Mouse (Mus musculus) embryonic facial prominence, embryonic 12.5 days (tissue): ENCODE results near the gene Cyp1a2. TPM values are rescaled to one million over a fixed set of nuclear protein-coding genes. Genes with fewer than 3 reads are reported as not detected.
"Not testable (repeated sequence)": the region's sequence is repeated elsewhere in the genome, so short reads cannot be mapped to it uniquely, and the experiment has no call there.

ENCODE experiments used
- ATAC-seq: fragments of 200-750 bp; cut with Nextera tagmentation; 2 replicates; pipeline ENCODE4 v1.8.0; 2017; ENCODE audit not compliant: insufficient number of reproducible peaks, insufficient read depth, low FRiP score, low TSS enrichment
- H3K27ac ChIP-seq: fragments of 300-500 bp; sonication (generic); 2 replicates; pipeline ENCODE4 v1.5.1; 2016; ENCODE audit warnings: mild to moderate bottlenecking
- H3K27me3 ChIP-seq: fragments of 300-500 bp; sonication (generic); 2 replicates; pipeline ENCODE4 v1.6.1; 2016; ENCODE audit warnings: mild to moderate bottlenecking, moderate library complexity
- H3K36me3 ChIP-seq: fragments of 300-500 bp; sonication (generic); 2 replicates; pipeline ENCODE4 v1.6.1; 2016; ENCODE audit warnings: mild to moderate bottlenecking
- H3K4me1 ChIP-seq: fragments of 300-500 bp; sonication (generic); 2 replicates; pipeline ENCODE4 v1.6.1; 2016
- H3K4me2 ChIP-seq: fragments of 300-500 bp; sonication (generic); replicated peaks from 2 replicates; pipeline ENCODE4 v1.6.1; 2016; ENCODE audit warnings: mild to moderate bottlenecking, moderate library complexity
- H3K4me3 ChIP-seq: fragments of 300-500 bp; sonication (generic); 2 replicates; pipeline ENCODE4 v1.5.1; 2016; ENCODE audit warnings: mild to moderate bottlenecking
- H3K9ac ChIP-seq: fragments of 300-500 bp; sonication (generic); 2 replicates; pipeline ENCODE4 v1.6.1; 2016; ENCODE audit warnings: mild to moderate bottlenecking, moderate library complexity
- H3K9me3 ChIP-seq: fragments of 300-500 bp; sonication (generic); 2 replicates; pipeline ENCODE4 v1.6.1; 2016; ENCODE audit warnings: mild to moderate bottlenecking, moderate library complexity
- WGBS: fragments of 180-500 bp; shearing (Covaris S2); methylation state at CpG from one replicate; pipeline ENCODE4 v1.1.7; 2016; 5-methylcytosine and 5-hydroxymethylcytosine counted together
- polyA plus RNA-seq: library from polyadenylated mRNA; unstranded; fragments of >200 nt; fragmentation: Nextera tagmentation; extraction: Ambion mirVana; gene quantifications from 2 replicates; pipeline ENCODE4 v1.2.1, GENCODE M21; 2016

Gene Cyp1a2
- polyA plus RNA-seq: not detected in 2 replicates

GRCm38 (mm10) chr9:57683520-57683919, at the start of gene Cyp1a2:
Gene Cyp1a2, minus strand, starts transcription at chr9:57683703.
- H3K27me3 ChIP-seq: no peaks in the 10 kb centered on the region
- WGBS: 71% methylated on average over 5 of the region's 5 CpGs
- no peaks in the 10 kb centered on the region for H3K4me1 ChIP-seq
- no peaks in the 10 kb centered on the region for H3K36me3 ChIP-seq
- H3K9ac ChIP-seq: no peak within 1 kb of the TSS
- no peak for ATAC-seq
- H3K4me2 ChIP-seq: no peak within 1 kb of the TSS
- H3K27ac ChIP-seq: no peak within 1 kb of the TSS
- H3K4me3 ChIP-seq: no peak within 1 kb of the TSS
- H3K9me3 ChIP-seq: no peaks in the 10 kb centered on the region

DNA sequence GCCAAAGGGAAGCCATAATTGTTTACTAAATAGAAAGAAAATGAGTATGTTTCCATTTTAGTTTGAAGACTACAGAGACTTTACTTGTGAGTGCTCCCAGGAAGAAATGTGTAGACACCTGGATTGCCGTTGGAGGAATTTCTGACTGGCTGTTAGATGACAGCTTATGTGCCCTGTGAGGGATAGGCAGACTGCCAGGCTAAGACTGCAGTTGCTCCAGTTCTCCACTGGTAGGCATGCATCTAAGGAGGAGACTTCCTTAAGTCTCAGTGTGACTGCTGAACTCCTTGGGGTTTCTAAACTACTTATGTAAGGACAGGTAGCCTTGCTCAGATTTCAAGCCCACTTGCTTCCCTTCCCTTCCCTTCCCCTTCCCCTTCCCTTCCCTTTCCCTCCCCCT, 44.8 kb upstream of the Cyp1a2 start:
- Histone ChIP-seq H3K4me3 (no peak overlapping the region), H3K4me1 (no peaks in the 10 kb centered on the region), H3K4me2 (no peak overlapping the region), H3K27me3 (no peaks in the 10 kb centered on the region), H3K27ac (no peak overlapping the region), H3K36me3 (peaks cover 57% of the 10 kb centered on the region), H3K9ac (no peak overlapping the region), H3K9me3 (no peaks in the 10 kb centered on the region)
- ATAC-seq: no peak
- WGBS: 93% methylated on average over 1 of the region's 1 CpGs

DNA sequence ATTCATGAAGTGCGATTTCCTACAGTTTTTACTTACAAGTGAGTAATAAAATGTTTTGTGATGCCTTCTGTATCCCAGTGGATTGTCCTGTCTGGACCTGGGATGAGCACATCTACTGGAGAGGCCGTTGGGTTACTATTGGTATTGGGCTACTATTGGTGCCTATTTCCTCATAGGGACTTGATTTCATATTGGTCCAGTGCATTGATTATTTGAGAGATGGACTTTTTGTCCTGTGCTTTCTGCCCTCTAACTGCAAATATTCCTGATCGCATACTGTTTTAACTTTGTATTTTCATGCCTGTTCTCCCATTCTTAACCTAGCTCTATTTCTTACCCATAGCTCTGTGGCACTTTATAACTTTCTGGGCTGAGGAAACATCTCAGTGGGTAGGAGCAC, 41.2 kb upstream of the Cyp1a2 start:
- no peak for ATAC-seq
- H3K36me3 ChIP-seq: peaks cover 56% of the 10 kb centered on the region
- WGBS: 92% methylated on average over 3 of the region's 3 CpGs

GRCm38 (mm10) chr9:57723796-57724195, 40.3 kb upstream of the Cyp1a2 start:
- no peak overlapping the region for H3K4me3 ChIP-seq
- H3K27me3 ChIP-seq: no peaks in the 10 kb centered on the region
- no peak for ATAC-seq
- H3K4me2 ChIP-seq: no peak overlapping the region
- H3K9me3 ChIP-seq: no peaks in the 10 kb centered on the region
- no peak overlapping the region for H3K9ac ChIP-seq
- H3K27ac ChIP-seq: no peak overlapping the region
- H3K4me1 ChIP-seq: no peaks in the 10 kb centered on the region
- 81% methylated on average over 5 of the region's 5 CpGs for WGBS
- H3K36me3 ChIP-seq: peaks cover 53% of the 10 kb centered on the region

More for the DNA sequence above, 41.2 kb upstream of the Cyp1a2 start:
- Histone ChIP-seq H3K27me3 (no peaks in the 10 kb centered on the region), H3K27ac (no peak overlapping the region), H3K4me3 (no peak overlapping the region), H3K9me3 (no peaks in the 10 kb centered on the region), H3K4me2 (no peak overlapping the region), H3K4me1 (no peaks in the 10 kb centered on the region), H3K9ac (no peak overlapping the region)

DNA sequence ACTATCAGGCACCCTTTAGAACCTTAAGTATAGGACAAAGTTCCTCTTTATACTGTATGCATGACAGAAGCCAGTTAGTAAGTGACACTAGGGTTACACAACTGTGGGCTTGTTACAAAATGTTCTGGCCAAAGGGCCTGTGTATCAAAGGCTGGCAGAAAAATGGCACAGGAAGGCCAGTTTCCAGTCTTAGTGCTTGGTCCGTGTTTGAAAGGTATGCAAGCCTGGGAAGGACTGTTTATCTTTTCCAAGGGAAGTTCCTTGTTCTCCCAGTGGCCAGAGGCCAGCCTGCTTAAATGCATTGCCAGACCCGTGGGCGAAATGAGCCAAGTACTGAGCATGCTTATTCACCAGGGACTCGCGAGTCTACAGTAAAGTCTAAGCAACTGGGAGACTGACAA, 39.8 kb upstream of the Cyp1a2 start:
- 71% methylated on average over 5 of the region's 5 CpGs for WGBS
- Histone ChIP-seq H3K27ac (no peak overlapping the region), H3K4me2 (no peak overlapping the region), H3K27me3 (no peaks in the 10 kb centered on the region), H3K4me3 (no peak overlapping the region), H3K9me3 (no peaks in the 10 kb centered on the region), H3K9ac (no peak overlapping the region), H3K36me3 (peaks cover 56% of the 10 kb centered on the region), H3K4me1 (no peaks in the 10 kb centered on the region)
- ATAC-seq: no peak

DNA sequence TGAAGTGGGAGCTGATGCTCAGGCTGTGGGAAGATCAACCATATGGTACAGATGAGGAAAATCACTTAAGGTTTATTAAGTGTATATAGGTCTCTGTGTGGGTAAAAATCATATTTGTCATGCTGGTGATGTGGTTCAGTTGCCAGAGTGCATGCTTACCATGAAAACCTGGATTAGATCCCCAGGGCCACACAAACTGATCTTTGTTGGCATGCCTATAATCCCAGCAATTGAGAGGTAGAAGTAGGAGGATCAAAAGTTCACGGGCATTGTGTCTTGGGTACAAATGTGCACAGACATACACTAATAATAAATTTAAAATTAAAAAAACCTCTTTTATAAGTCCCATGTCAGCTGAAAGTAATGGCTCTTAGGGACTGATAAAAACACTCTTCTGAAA, 38.9 kb upstream of the Cyp1a2 start:
- no peak for ATAC-seq
- no peak overlapping the region for H3K9ac ChIP-seq
- WGBS: 83% methylated on average over 1 of the region's 1 CpGs
- no peaks in the 10 kb centered on the region for H3K9me3 ChIP-seq
- no peak overlapping the region for H3K27ac ChIP-seq
- H3K4me1 ChIP-seq: no peaks in the 10 kb centered on the region
- H3K27me3 ChIP-seq: no peaks in the 10 kb centered on the region
- H3K4me2 ChIP-seq: no peak overlapping the region
- peaks cover 53% of the 10 kb centered on the region for H3K36me3 ChIP-seq
- H3K4me3 ChIP-seq: no peak overlapping the region

- H3K4me1 ChIP-seq: no peaks in the 10 kb centered on the region
- no peaks in the 10 kb centered on the region for H3K9me3 ChIP-seq
- ATAC-seq: no peak
- no peak overlapping the region for H3K27ac ChIP-seq
- no peak overlapping the region for H3K9ac ChIP-seq
- no peak overlapping the region for H3K4me2 ChIP-seq
- no peaks in the 10 kb centered on the region for H3K27me3 ChIP-seq
- peaks cover 50% of the 10 kb centered on the region for H3K36me3 ChIP-seq
- H3K4me3 ChIP-seq: no peak overlapping the region
- 96% methylated on average over 3 of the region's 3 CpGs for WGBS
Observed at GRCm38 (mm10) chr9:57720736-57721135, 37.2 kb upstream of the Cyp1a2 start.

- Histone ChIP-seq H3K27me3 (no peaks in the 10 kb centered on the region), H3K4me1 (no peaks in the 10 kb centered on the region), H3K27ac (no peak overlapping the region), H3K36me3 (peaks cover 60% of the 10 kb centered on the region), H3K9ac (no peak overlapping the region), H3K4me3 (no peak overlapping the region), H3K9me3 (no peaks in the 10 kb centered on the region), H3K4me2 (no peak overlapping the region)
- no peak for ATAC-seq
- WGBS: 91% methylated on average over 7 of the region's 7 CpGs
Observed at GRCm38 (mm10) chr9:57718408-57718807, 34.9 kb upstream of the Cyp1a2 start.

GRCm38 (mm10) chr9:57712194-57712593, 28.7 kb upstream of the Cyp1a2 start:
- Histone ChIP-seq H3K27ac (no peak overlapping the region), H3K4me1 (peaks cover 7% of the 10 kb centered on the region), H3K27me3 (no peaks in the 10 kb centered on the region), H3K9ac (no peak overlapping the region), H3K36me3 (peaks cover 40% of the 10 kb centered on the region), H3K4me2 (no peak overlapping the region), H3K9me3 (no peaks in the 10 kb centered on the region), H3K4me3 (no peak overlapping the region)
- no peak for ATAC-seq
- 70% methylated on average over 2 of the region's 2 CpGs for WGBS

DNA sequence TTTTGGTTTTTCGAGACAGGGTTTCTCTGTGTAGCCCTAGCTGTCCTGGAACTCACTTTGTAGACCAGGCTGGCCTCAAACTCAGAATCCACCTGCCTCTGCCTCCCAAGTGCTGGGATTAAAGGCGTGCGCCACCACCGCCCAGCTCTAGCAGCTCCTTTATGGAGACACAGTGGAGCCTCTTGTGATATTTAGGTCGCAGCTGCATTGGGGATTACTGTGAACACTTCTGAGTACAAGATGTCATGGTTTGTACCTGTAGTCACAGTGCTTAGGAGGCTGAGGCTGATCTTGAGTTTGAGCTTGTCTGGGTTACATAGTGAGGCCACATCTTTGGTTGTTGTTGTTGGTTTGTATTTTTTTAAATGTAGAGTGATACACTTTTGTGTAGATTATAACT, 26.7 kb upstream of the Cyp1a2 start:
- not testable (repeated sequence) for H3K9ac ChIP-seq
- peaks cover 23% of the 10 kb centered on the region for H3K36me3 ChIP-seq

DNA sequence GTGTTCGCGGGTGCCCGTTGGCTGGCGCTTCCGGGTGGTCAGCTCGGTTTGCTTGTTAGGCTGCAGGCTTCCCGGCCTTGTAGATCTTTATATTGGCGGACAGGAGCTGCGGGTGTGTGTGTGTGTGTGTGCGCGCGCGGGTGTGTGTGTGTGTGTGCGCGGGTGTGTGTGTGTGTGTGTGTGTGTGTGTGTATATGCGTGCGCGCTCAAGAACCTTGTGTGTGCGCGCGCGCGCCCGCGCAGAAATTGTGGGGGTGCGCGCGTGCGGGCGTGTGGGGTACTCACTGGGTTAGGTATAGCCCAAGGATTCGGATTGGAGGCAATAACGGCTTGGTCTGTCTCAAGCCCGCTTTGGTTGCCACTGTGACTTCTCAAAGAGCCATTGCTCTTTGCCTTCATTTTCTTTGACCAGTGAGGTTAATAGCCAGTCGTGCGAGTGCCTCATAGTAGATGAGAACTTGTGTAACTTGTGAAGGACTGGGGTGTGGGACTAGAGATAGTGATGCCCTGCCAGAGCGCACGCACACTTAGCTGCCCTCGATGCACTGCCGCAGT, 25.3 kb upstream of the Cyp1a2 start:
- peak overlapping the region; percentile 85 for H3K9ac ChIP-seq
- H3K27me3 ChIP-seq: no peaks in the 10 kb centered on the region
- 4% methylated on average over 36 of the region's 39 CpGs for WGBS
- peaks cover 7% of the 10 kb centered on the region for H3K4me1 ChIP-seq
- peak; percentile 47; the same call in 1 of the 2 replicates for ATAC-seq
- H3K4me2 ChIP-seq: peak overlapping the region; percentile 67
- H3K27ac ChIP-seq: peak overlapping the region; percentile 90
- no peaks in the 10 kb centered on the region for H3K9me3 ChIP-seq
- H3K4me3 ChIP-seq: peak overlapping the region; percentile 92
- H3K36me3 ChIP-seq: peaks cover 14% of the 10 kb centered on the region

More for the DNA sequence above, 26.7 kb upstream of the Cyp1a2 start:
- WGBS: 84% methylated on average over 5 of the region's 5 CpGs
- H3K27ac ChIP-seq, H3K4me2 ChIP-seq, H3K4me3 ChIP-seq, H3K27me3 ChIP-seq, H3K4me1 ChIP-seq, H3K9me3 ChIP-seq, ATAC-seq: not testable (repeated sequence)

- Histone ChIP-seq H3K4me2 (peak within 1 kb of the TSS; percentile 67), H3K27ac (peak within 1 kb of the TSS; percentile 90), H3K4me3 (peak within 1 kb of the TSS; percentile 92), H3K9me3 (no peaks in the 10 kb centered on the region), H3K9ac (peak within 1 kb of the TSS; percentile 85), H3K36me3 (peaks cover 9% of the 10 kb centered on the region), H3K27me3 (no peaks in the 10 kb centered on the region), H3K4me1 (peaks cover 7% of the 10 kb centered on the region)
- ATAC-seq: peak; percentile 94
- WGBS: 1% methylated on average over 23 of the region's 23 CpGs
Observed at GRCm38 (mm10) chr9:57708068-57708719, 24.7 kb upstream of the Cyp1a2 start, which contains the start of gene Edc3. Gene Edc3, plus strand, starts transcription at chr9:57708540.
